Mouse (Mus musculus) hindbrain, embryonic 13.5 days (tissue): ENCODE data around the gene Hacd4. TPM values are rescaled to one million over a fixed set of nuclear protein-coding genes. Genes with fewer than 3 reads are reported as not detected.

Experiments used
- ATAC-seq: fragments of 200-750 bp; cut with Nextera tagmentation; 2 replicates; pipeline ENCODE4 v1.8.0; 2017; ENCODE audit warnings: moderate TSS enrichment; ENCODE audit not compliant: low FRiP score
- H3K27ac ChIP-seq: fragments of 300-500 bp; sonication (generic); 2 replicates; pipeline ENCODE4 v1.5.1; 2015; ENCODE audit warnings: inconsistent platforms, mild to moderate bottlenecking, moderate library complexity
- H3K27me3 ChIP-seq: fragments of 300-500 bp; sonication (generic); 2 replicates; pipeline ENCODE4 v1.6.1; 2015; ENCODE audit warnings: mild to moderate bottlenecking, inconsistent platforms
- H3K36me3 ChIP-seq: fragments of 300-500 bp; sonication (generic); 2 replicates; pipeline ENCODE4 v1.6.1; 2015; ENCODE audit warnings: mild to moderate bottlenecking, inconsistent platforms
- H3K4me1 ChIP-seq: fragments of 300-500 bp; sonication (generic); replicated peaks from 2 replicates; pipeline ENCODE4 v1.6.1; 2015; ENCODE audit warnings: inconsistent platforms
- H3K4me2 ChIP-seq: fragments of 300-500 bp; sonication (generic); 2 replicates; pipeline ENCODE4 v1.6.1; 2015; ENCODE audit warnings: inconsistent platforms, mild to moderate bottlenecking, moderate library complexity
- H3K4me3 ChIP-seq: fragments of 300-500 bp; sonication (generic); 2 replicates; pipeline ENCODE4 v1.5.1; 2015; ENCODE audit warnings: mild to moderate bottlenecking, inconsistent platforms
- H3K9ac ChIP-seq: fragments of 300-500 bp; sonication (generic); 2 replicates; pipeline ENCODE4 v1.6.1; 2015; ENCODE audit warnings: mild to moderate bottlenecking, inconsistent platforms
- H3K9me3 ChIP-seq: fragments of 300-500 bp; sonication (generic); 2 replicates; pipeline ENCODE4 v1.6.1; 2016; ENCODE audit warnings: inconsistent platforms
- WGBS: fragments of 180-500 bp; shearing (Covaris S2); methylation state at CpG from one replicate; pipeline ENCODE4 v1.1.7; 2015; 5-methylcytosine and 5-hydroxymethylcytosine counted together
- polyA plus RNA-seq: library from polyadenylated mRNA; unstranded; fragments of >200 nt; fragmentation: Nextera tagmentation; extraction: Ambion mirVana; gene quantifications from 2 replicates; pipeline ENCODE4 v1.2.1, GENCODE M21; 2015

Gene Hacd4
- polyA plus RNA-seq, 1 experiment from 2014 or later = 4.4 TPM

- ATAC-seq = no peak
- H3K27me3 ChIP-seq = no peaks in the 10 kb centered on the region
- no peak overlapping the region for H3K9ac ChIP-seq
- H3K4me2 ChIP-seq = no peak overlapping the region
- no peaks in the 10 kb centered on the region for H3K4me1 ChIP-seq
- no peak overlapping the region for H3K27ac ChIP-seq
- H3K4me3 ChIP-seq = no peak overlapping the region
- WGBS = 82% methylated on average over 2 of the region's 2 CpGs
- H3K36me3 ChIP-seq = no peaks in the 10 kb centered on the region
- H3K9me3 ChIP-seq = no peaks in the 10 kb centered on the region
Observed at GRCm38 (mm10) chr4:88458673-88459072, 19.9 kb upstream of the Hacd4 start.

DNA sequence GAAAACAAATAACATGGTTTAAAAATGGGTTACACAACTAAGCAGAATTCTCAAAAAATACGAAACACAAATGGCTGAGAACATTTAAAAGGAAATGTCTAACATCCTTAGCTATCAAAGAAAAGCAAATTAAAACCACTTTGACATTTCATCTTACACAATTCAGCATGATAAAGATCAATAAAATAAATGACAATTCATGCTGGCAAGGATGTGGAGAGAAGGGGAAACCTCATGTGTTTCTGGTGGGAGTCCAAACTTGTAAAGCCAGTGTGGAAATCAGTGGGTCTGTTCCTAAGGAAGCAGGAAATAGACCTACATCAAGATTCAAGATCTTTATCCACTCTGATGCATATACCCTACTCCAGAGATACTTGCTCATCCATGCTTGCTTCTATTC is 19.4 kb upstream of the Hacd4 start:
- Histone ChIP-seq H3K4me2 (no peak overlapping the region), H3K4me1 (no peaks in the 10 kb centered on the region), H3K4me3 (no peak overlapping the region), H3K27ac (no peak overlapping the region), H3K27me3 (no peaks in the 10 kb centered on the region), H3K9me3 (no peaks in the 10 kb centered on the region), H3K36me3 (no peaks in the 10 kb centered on the region), H3K9ac (no peak overlapping the region)
- ATAC-seq = no peak
- 88% methylated on average over 1 of the region's 1 CpGs for WGBS

DNA sequence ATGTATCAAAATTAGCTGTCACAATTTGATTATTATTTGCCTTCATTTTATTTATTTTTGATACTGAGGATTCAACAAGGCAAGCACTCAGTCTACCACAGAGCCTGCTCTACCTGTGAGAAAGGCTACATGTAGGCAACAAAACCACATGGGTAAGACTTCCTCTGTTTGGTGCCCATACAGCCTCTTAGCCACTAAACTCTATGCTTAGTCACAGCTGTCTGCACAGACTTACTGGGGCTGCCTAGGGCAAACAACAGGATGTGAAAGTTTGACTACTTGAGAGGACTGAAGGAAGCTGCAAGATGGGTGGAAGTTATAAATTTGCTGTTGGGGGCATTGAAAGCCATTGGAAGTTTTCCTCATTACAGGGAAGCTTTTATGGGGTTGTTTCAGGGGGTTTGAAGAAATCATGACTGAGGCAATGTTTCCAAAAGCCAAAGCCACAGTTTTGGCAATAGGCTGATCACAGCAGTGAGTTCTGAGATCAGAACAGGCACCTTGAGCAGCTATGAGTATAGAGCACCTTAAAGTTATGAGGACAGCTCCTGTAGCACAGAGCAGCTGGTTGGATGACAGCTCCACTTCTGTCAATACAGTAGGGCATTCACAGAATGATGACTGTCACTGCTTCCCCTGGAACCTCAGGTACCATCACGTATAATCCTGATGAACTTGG is 11.5 kb upstream of the Hacd4 start:
- Histone ChIP-seq H3K9me3 (no peaks in the 10 kb centered on the region), H3K27ac (no peak overlapping the region), H3K4me3 (no peak overlapping the region), H3K4me1 (no peaks in the 10 kb centered on the region), H3K36me3 (no peaks in the 10 kb centered on the region), H3K9ac (no peak overlapping the region), H3K4me2 (no peak overlapping the region), H3K27me3 (no peaks in the 10 kb centered on the region)
- no peak for ATAC-seq
- 83% methylated on average over 1 of the region's 1 CpGs for WGBS

- no peaks in the 10 kb centered on the region for H3K4me1 ChIP-seq
- no peak for ATAC-seq
- H3K4me2 ChIP-seq = no peak overlapping the region
- H3K27me3 ChIP-seq = no peaks in the 10 kb centered on the region
- H3K36me3 ChIP-seq = no peaks in the 10 kb centered on the region
- no peak overlapping the region for H3K4me3 ChIP-seq
- no peak overlapping the region for H3K27ac ChIP-seq
- no peaks in the 10 kb centered on the region for H3K9me3 ChIP-seq
- WGBS = 78% methylated on average over 2 of the region's 2 CpGs
- H3K9ac ChIP-seq = no peak overlapping the region
Observed at GRCm38 (mm10) chr4:88448976-88449375, 10.2 kb upstream of the Hacd4 start.

DNA sequence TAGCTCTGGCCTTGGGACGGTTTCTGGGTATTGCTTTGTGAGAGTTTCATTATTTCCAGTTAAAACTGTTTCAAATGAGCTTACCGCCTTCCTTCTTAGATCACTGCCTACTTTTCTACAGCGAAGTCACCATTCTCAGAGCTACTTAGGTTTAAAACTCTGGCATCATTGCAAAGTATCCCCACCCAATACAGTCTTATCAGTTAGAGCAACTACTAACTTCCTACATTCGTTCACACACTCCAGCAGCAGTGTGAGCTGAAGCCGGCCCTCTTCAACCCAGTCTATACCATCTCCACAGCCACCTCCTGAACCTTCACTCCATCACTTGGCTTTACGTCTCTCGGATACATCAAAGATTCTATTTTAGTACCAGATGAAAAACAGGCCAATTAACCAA is 2.1 kb upstream of the Hacd4 start:
- 94% methylated on average over 7 of the region's 7 CpGs for WGBS
- no peak overlapping the region for H3K4me3 ChIP-seq
- H3K9ac ChIP-seq = no peak overlapping the region
- no peaks in the 10 kb centered on the region for H3K27me3 ChIP-seq
- H3K4me1 ChIP-seq = peaks cover 11% of the 10 kb centered on the region
- H3K36me3 ChIP-seq = no peaks in the 10 kb centered on the region
- H3K9me3 ChIP-seq = no peaks in the 10 kb centered on the region
- no peak overlapping the region for H3K27ac ChIP-seq
- H3K4me2 ChIP-seq = no peak overlapping the region
- no peak for ATAC-seq

- no peak overlapping the region for H3K4me2 ChIP-seq
- H3K36me3 ChIP-seq = no peaks in the 10 kb centered on the region
- no peak overlapping the region for H3K27ac ChIP-seq
- no peak overlapping the region for H3K4me3 ChIP-seq
- WGBS = 69% methylated on average over 6 of the region's 6 CpGs
- H3K9me3 ChIP-seq = no peaks in the 10 kb centered on the region
- peaks cover 11% of the 10 kb centered on the region for H3K4me1 ChIP-seq
- no peaks in the 10 kb centered on the region for H3K27me3 ChIP-seq
- H3K9ac ChIP-seq = no peak overlapping the region
- no peak for ATAC-seq
Observed at GRCm38 (mm10) chr4:88439669-88440123, 968 bp upstream of the Hacd4 start.

GRCm38 (mm10) chr4:88438990-88439329 is 232 bp upstream of the Hacd4 start:
- H3K4me3 ChIP-seq = peak overlapping the region; percentile 37
- H3K36me3 ChIP-seq = no peaks in the 10 kb centered on the region
- peak; percentile 24; the same call in 1 of the 2 replicates for ATAC-seq
- H3K27ac ChIP-seq = no peak overlapping the region
- no peaks in the 10 kb centered on the region for H3K27me3 ChIP-seq
- H3K9ac ChIP-seq = peak overlapping the region; percentile 63
- peak overlapping the region; percentile 58 for H3K4me2 ChIP-seq
- no peaks in the 10 kb centered on the region for H3K9me3 ChIP-seq
- peaks cover 11% of the 10 kb centered on the region for H3K4me1 ChIP-seq
- 14% methylated on average over 4 of the region's 4 CpGs for WGBS

DNA sequence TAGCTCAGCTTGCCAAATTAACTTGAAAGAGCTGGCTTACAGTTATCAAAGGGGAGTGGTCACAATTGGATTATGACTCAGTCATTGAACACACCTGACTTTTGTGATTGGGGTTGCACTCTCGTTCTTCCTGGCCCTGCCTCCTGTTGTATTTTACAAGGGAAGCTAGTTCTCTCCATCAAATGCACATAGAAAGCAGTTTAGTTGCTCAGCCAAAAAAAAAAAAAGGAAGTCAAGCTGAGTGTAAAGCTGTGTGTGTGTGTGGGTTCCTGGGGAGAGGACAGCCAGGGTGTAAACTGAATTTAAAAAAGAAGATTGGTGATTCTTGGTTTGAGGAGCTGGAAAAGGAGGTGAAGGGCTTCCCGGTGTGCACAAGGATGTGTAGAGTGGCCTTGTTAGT is 811 bp downstream of the Hacd4 start:
- H3K27ac ChIP-seq = no peak overlapping the region
- no peak overlapping the region for H3K9ac ChIP-seq
- no peak overlapping the region for H3K4me3 ChIP-seq
- peak overlapping the region; percentile 58; the same call in 1 of the 2 replicates for H3K4me2 ChIP-seq
- WGBS = 44% methylated on average over 2 of the region's 2 CpGs
- no peaks in the 10 kb centered on the region for H3K27me3 ChIP-seq
- ATAC-seq = no peak
- peaks cover 11% of the 10 kb centered on the region for H3K4me1 ChIP-seq
- H3K9me3 ChIP-seq = no peaks in the 10 kb centered on the region
- H3K36me3 ChIP-seq = no peaks in the 10 kb centered on the region

DNA sequence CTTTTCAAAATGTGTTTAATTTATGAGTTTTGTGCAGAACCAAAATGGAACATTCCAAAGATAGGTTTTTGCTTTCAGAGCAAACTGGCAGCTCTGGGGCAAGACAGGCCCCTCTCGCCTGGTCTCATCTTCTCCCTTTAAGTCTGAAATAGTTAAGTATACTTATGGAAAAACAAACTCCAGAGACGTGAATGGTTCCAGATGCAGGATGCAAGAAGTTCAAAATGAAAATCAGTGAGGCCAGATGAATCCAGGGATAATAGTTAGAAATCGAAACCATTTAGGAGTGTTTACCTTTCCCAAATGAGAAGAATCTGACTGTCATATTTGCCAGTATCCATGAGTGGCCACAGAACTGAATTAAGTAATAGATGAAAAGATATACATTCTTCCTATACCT is 1.6 kb downstream of the Hacd4 start:
- WGBS = 86% methylated on average over 3 of the region's 3 CpGs

DNA sequence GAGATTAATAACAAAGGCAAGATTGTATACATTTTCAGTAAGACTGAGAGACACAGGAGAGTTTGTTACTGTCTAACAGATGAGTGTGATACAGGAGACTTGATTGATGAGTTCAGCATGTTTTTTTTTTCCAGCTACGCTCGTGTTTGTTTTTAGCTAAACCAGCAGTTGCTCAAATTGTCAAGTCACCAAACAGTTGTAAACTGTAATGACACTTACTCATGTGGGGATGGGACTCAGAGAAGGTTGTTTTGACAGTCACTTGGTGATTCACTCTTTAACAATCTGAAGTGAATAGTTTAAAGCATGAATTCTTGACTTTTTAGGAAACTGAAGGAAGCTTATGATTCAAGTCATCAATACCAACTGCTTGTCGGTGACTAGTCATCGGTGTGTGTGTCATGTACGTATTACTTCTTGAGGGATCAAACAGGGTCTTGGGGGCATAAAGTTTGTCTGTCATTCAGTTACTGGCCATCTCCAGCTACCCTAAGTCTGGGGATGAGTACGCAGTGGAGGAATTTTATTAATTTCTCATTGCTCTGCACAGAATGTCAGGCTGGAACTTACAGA is 2.0 kb downstream of the Hacd4 start:
- Histone ChIP-seq H3K4me2 (no peak overlapping the region), H3K27me3 (no peaks in the 10 kb centered on the region), H3K4me1 (peaks cover 11% of the 10 kb centered on the region), H3K9ac (no peak overlapping the region), H3K4me3 (no peak overlapping the region), H3K9me3 (no peaks in the 10 kb centered on the region), H3K27ac (no peak overlapping the region), H3K36me3 (no peaks in the 10 kb centered on the region)
- ATAC-seq = no peak
- 84% methylated on average over 6 of the region's 6 CpGs for WGBS

More for the DNA sequence above, 1.6 kb downstream of the Hacd4 start:
- Histone ChIP-seq H3K4me3 (no peak overlapping the region), H3K9ac (no peak overlapping the region), H3K4me1 (peaks cover 11% of the 10 kb centered on the region), H3K27me3 (no peaks in the 10 kb centered on the region), H3K9me3 (no peaks in the 10 kb centered on the region), H3K4me2 (no peak overlapping the region), H3K36me3 (no peaks in the 10 kb centered on the region), H3K27ac (no peak overlapping the region)
- ATAC-seq = no peak

GRCm38 (mm10) chr4:88432412-88433024 is 6.2 kb downstream of the Hacd4 start:
- Histone ChIP-seq H3K4me3 (no peak overlapping the region), H3K36me3 (no peaks in the 10 kb centered on the region), H3K9me3 (no peaks in the 10 kb centered on the region), H3K27me3 (no peaks in the 10 kb centered on the region), H3K27ac (no peak overlapping the region), H3K4me1 (no peaks in the 10 kb centered on the region), H3K4me2 (no peak overlapping the region), H3K9ac (no peak overlapping the region)
- 80% methylated on average over 8 of the region's 8 CpGs for WGBS
- no peak for ATAC-seq

DNA sequence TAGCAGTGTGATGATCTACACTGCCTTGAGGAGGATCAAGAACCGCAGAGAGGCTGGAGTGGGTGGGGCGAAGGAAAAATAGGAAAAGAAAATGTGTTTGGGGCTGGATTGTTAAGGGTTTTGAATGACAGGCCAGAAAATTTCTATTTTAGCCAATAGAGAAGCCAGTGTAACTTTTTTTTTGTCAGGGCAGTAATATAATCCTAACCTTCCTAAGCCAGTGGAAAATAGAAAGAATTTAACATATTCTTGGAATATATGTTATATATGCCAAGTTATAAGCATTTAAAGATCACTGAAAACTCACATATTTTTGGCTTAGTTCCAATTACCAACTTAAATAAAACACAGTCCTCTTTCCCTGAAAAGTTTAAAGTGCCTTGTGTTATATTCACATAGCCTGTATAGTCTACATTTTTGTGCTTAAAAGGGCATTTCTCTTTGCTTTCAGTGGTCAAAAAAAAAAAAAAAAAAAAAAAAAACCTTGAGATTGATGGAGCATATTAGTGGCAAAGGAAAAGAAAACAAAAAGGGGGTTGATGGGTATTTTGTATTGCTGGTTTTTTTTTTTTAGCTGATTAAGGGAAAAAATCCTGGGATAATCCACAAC is 11.0 kb downstream of the Hacd4 start:
- H3K4me1 ChIP-seq = no peaks in the 10 kb centered on the region
- H3K36me3 ChIP-seq = no peaks in the 10 kb centered on the region
- no peak overlapping the region for H3K27ac ChIP-seq
- no peaks in the 10 kb centered on the region for H3K9me3 ChIP-seq
- H3K4me2 ChIP-seq = no peak overlapping the region
- 84% methylated on average over 2 of the region's 2 CpGs for WGBS
- ATAC-seq = no peak
- no peak overlapping the region for H3K9ac ChIP-seq
- H3K4me3 ChIP-seq = no peak overlapping the region
- no peaks in the 10 kb centered on the region for H3K27me3 ChIP-seq
